Mouse (Mus musculus) right cerebral cortex, postnatal 14 days (tissue): ENCODE data around the gene St6galnac1.
"Not testable (repeated sequence)": the region's sequence is repeated elsewhere in the genome, so short reads cannot be mapped to it uniquely, and the experiment has no call there.

Experiments used
- DNase-seq: peaks from one replicate; pipeline ENCODE4 v3.0.0; 2022

St6galnac1 gene

DNA sequence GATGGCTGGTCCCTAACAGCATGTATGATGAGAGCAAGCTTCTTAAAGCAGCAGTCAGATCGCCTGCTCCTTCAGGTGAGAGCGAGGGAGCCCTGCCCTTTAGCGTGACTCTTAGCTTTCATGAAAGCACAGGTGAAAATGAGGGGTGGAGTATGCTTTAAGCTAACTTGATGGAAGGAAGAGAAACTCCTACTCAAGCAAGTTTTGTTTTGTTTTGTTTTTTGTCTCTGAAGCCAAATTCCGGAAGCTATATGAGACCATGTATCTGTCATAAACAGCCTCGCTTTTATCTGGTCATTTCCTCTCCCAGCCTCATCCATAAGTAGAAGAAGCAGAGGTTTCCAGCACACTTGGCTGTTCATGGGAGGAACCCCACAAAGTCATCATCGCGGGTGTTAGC, at the start of gene St6galnac1:
TSS of gene St6galnac1 (minus strand) at position 101 of the 400 bp plus-strand sequence.
- DNase-seq: no peak

DNA sequence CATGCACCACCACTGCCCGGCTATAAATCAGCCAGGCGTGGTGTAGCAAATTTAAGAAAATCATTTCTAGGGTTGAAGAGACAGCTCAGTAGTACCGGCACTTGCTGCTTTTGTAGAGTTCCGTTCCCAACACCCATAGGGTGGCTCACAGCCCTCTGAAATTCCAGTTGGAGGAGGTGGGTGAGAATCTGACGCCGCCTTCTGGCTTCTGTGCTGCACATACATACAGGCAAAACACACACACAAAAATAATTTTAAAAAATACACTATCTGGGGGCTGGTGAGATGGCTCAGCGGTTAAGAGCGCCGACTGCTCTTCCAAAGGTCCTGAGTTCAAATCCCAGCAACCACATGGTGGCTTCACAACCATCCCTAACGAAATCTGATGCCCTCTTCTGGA, 48.6 kb upstream of the St6galnac1 start:
- DNase-seq: not testable (repeated sequence)

DNA sequence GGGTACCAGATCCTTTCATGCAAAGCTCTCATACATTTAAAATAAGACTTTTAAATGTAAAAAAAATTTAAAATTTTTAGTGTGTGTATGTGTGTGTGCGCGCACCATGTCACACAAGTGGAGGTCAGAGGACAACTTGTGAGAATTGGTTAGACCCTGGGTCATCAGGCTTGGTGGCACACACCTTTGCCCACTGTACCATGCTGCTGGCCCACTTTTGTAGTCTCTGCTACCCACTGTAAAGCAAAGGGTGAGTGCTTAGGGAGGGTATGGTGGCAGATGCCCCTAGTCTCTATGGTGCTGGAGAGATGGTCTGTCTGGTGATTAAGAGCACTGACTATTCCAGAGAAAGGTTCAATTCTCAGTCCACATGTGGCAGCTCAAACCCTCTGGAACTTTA, 47.9 kb upstream of the St6galnac1 start:
- DNase-seq: no peak

DNA sequence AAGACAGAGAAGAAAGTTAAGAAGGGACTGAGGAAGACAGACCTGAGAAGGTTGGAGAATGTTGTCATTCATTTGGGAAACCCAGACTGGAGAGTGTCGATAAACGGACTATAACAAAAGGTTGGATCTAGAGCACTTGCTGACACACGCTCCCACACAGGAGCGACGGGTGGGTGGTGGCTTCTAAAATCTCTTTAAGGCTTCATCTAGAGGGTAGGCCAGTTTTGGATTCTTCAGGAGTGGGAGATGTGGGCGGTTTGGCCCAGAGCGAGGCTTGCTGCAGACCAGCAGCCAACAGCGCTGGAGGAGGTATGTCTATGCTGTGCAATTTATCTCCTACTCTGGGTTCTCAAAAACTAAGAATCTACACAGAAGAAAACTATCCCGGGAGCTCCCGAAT, 47.3 kb upstream of the St6galnac1 start:
- no peak for DNase-seq

DNA sequence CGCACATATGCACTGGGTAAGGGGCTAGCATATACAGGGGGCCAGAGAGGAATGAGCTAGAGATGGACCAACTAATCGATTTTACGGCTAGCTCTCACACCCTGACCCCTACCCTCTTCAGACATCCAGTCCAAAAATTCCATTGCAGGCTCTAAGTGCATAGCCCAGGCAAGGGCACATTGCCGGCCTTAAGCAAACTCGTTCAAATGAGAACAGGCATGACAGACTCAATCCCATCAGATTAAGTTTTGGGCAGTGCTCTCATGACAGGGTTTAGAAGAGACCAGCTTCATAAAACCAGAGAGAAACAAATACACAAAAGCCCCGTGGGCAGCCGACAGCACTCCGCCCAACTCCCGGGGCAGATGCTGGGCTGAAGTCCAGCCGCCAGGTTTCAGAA, 46.9 kb upstream of the St6galnac1 start:
- DNase-seq: no peak

DNA sequence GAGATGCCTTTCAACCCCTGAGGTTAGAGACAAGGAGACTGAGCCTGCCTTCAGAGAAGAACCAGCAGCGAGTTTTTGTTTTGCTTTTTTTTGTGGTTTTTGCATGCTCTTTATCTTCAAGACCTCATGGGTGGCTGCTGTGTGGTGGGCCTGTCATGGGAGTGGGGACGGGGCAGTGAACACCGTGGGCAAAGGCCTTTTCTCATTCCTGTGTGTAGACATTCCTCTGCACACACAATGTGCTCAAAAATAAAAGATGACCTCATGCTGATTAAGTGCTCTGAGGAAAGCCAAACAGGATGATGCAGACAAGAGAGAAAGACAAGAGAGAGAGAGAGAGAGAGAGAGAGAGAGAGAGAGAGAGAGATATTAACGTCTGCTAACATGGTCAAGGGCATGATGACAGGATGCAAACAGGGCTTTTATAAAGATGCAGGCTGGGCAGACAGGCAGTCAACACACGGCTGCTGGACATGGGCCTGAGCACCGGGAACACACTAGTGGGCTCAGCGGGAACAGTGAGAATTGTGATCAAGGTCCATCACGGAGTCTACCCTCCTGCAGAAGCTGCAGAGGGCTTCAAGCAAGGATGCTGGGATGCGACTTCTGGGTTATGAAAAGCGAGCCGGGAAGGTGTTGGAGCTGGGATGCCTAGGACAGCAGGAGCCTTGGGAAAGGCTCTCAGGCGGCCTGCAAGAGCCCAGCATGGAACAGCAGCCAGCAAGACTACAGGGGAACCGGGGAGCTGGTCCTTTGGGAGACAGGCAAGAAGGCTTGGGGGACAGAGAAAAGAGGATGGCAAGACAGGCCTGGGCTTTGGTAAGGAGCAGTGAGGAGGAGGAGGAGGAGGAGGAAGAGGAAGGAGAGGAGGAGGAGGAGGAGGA, 46.0 kb upstream of the St6galnac1 start:
- DNase-seq: no peak

DNA sequence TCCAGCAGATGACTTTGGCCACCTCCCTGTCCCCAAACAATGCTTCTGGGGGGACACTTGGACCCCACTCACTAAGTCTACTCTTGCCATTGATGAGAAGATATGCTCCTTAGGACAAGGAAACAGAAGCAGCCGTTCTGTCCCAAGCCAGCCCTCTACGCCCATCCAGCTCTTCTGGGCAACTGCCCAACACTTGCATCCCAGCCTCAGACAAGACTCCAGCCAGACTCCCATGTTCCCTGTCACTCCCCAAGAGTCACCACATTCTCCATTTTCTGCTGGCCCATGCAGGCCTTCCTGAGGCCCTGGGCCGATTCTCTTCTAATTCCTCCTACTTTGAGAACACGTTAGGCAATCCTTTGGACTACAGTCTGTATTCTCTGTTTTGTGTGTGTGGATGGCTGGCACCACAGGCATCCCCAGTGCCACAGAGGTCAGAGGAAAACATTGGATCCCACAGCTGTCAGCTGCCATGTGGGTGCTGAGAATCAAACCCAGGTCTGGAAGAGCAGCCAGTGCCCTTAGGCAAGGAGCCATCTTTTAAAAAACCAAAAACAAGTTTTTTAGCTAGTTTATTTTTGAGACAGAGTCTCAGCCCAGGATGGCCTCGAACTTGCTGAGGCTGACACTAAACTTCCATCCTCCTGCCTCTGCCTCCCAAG, 44.8 kb upstream of the St6galnac1 start:
- no peak for DNase-seq

DNA sequence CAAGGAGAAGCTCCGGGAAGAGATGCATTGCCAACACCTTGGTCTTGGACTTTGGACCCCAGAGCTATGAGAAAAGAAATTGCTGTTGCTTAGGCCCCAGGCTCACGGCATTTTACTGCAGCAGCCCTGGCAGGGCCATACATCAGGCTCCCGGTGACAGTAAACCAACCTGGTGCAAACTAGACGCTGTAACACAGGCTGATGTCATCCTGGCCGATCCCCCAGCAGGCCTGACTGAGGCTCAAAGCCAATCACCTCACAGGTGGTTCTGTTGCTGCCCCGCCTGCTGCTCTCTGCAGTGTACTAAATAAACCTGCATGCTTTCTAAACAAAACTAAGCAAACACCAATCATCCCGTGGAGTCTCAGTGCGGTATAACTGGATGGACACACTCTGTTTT, 43.4 kb upstream of the St6galnac1 start:
- DNase-seq: no peak

DNA sequence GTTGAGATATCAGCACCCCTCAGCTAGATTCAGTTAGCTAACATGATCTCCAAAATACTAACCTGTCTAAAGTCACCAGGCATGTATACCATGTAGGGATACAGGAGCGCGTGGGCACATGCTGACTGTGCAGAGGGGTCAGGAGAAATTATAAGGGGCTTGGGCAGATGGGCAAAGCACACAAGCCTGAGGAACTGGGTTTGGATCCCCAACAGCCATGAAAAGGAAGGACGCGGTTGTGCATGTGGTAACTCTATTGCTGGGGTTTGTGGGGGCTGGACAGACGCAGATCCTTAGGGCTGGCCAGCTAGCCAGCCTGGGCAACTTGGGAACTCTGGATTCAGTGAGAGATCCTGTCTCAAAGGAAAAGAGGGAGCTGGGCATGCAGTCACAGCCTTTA, 42.3 kb upstream of the St6galnac1 start:
- DNase-seq: no peak

DNA sequence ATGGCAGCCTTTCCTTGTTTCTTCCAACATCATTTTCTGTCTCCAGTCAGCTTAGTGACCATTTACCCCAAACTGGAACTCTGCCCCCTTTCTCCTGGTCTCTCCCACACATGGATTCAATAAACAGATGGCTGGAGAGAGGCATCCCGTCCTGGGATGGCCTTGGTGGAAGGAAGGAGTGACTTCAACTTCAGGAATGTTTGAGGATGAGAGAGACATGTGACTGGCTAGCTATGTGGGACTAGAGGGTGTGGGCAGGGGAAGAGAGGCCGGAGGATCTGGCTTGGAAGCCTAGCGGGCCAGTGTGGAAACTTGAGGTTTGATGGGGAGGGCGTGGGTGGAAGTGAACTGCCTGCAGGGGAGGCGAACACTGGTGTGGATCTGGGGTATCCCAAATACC, 41.5 kb upstream of the St6galnac1 start:
- no peak for DNase-seq

DNA sequence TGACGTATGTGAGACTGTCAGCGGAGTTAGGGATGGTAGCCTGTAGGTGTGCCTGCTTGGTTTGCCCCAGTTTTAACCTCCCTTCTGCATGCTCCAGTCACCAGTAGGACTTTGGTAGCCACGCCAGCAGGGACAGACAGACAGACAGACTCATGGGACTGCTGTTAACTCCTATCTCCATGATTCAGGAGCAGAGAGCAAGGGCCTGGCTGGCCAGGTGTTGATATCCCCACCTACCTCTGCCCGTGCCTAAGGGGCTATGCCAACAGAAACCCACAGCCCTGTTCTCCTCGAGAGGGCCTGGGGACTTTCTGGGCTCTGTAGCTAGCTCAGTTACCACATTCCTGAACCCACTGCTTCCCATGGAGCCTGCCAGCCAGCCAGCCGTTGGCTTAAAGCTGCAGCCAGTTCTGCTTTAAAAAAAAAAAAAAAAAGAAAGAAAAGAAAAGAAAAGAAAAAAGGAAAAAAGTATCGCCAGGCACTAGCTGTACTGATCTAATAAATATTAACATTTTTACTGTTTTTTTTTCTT, 39.6 kb upstream of the St6galnac1 start:
- no peak for DNase-seq

DNA sequence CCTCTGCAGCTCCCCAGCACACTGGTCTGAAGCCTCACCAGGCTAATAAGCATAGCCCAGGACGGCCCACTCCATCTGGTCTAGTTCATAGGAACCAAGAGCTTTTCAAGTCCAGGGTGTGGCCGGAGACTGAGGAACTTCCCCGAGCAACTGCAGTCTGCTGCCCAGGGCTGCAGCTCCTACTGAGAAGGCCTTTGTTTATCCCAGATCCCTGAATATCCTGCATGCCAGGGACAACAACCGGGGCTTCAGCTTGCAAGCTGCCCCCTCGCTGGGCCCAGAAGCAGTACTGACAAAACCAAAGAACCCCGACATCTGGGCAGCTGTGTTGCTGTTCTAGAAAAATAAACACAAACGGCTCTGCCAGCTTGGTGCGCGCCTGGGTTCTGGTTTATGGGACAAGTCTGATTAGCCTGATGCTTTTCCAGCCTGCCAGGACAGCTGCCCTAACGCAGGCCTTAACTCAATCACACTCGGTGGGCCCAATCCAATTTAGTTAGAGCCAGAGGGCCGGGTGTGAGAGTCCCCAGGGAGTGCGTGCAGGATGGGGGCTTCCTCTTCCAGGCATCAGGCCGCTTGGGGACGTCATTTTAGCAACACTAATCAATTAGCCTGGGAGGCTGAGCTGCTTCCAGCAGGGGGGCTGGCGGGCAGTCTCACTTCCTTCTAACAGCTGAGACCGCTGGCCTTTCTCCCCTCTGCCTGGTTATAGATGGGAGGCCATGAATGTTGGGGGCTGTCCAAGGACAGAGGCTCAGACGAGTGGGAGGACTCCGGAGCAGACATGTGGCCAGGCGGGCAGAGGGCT, 39.0 kb upstream of the St6galnac1 start:
- peak; percentile 26 for DNase-seq

DNA sequence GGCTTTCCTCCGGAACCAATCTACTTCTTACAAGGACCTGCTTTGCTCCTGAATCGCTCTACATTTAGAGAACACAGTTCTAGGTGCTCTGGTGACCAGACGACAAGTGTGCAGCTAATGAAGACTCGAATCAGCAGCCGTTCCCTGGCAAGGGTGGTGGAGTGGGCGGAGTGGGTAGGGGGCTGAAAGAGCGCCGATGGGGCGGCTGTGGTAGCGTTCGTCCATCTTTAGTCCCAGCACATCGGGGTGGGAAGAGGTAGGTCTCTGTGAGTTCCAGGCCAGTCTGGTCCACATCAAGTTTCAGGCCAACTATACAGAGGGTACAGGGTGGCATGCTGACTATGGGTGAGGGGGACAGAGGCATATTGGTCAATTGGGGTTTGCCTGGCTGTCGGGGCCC, 38.3 kb upstream of the St6galnac1 start:
- DNase-seq: no peak

DNA sequence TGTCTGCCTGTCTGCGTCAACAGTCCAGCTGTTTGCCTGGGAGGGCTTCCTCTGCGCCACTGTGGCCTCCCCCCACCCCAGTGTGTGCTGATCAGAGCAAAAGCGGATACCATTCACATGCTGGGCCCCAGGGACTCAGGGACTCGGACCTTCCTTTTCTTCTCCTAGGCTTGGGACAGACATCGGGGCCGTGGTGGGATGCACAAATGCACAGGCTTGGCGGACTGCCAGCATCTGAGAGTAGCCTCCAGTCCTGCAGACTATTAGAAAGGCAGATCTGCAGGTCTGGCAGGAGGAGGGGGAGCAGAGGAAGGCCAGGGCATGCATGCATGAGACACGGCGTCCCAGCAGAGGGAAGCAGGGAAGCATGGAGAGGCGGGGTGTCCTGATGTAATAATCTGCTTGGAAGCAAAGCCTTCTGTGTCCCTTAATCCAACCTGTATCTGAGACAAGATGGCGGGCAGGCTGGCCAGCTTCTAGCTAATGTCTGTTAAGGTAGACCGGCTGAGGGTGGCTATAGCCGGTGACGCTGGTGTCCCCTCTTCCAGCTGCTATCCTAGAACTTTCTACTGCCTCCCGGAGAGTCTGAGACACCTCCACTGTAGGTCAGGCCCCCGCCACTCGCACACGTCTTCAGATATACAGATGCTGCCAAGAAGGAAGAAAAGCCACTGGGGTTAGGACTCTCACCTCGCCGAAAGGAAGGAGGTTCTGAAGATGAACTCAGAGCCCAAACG, 37.7 kb upstream of the St6galnac1 start:
- DNase-seq: peak; percentile 40

DNA sequence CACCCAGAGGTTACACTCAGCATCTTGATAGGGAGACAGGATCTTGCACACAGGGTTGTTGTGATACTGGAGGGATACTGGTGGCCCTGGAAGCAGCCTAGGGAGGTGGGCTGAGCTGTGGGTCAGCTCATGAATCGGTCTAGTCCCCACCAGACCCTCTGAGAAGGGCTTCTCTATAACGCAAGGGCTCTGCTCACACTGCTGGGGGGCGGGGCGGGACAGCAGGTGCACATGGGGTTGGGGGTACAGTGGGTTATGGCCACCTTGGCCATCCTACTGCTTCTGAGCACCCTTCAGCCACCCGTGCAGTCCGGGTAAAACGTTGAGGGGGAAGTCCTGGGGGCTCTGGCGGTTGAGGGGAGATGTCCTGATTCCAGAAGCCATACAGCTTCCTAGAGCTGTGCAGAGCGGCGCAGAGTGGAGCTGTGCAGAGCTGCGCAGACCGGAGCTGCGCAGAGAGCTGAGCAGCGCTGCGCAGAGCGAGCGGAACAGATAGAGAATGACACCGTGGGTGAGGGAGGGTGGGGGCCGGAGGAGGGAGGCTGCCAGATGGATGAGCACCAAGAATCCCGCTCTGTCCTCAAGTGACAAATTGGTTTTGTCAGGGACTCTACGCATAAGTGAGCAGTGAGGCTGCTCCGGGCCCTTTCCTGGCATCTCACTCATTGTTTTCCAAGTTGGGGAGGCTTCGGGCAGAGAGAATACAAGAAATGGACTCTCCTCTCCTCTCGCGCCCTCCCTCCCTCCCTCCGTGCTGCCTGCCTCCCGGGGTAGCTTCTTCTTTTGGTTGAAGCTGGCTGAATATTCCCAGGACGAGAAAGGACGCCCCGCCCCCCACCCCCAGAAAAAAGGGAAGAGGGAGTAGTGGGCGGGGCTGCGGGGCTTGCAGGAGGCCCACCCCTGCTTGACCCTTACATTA, 35.9 kb upstream of the St6galnac1 start:
- DNase-seq: peak; percentile 75

DNA sequence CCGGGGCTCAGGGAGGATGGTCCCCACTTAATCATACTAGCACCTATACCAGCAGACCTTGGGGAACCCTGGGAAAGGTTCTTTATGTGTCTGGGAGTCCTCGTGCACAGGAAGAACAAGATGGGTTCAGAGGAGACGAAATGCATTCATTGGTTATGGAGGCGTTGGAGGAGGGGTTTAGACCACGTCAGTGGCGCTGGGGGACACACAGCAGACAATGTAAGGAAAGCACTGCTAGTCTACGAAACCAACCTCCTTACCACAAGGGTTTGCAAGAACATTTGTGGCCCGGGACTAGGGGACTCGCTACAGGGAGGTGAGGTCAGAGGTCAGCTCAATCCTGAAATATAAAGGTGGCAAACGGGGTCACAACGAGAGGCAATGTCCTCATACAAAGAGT, 35.2 kb upstream of the St6galnac1 start:
- no peak for DNase-seq

DNA sequence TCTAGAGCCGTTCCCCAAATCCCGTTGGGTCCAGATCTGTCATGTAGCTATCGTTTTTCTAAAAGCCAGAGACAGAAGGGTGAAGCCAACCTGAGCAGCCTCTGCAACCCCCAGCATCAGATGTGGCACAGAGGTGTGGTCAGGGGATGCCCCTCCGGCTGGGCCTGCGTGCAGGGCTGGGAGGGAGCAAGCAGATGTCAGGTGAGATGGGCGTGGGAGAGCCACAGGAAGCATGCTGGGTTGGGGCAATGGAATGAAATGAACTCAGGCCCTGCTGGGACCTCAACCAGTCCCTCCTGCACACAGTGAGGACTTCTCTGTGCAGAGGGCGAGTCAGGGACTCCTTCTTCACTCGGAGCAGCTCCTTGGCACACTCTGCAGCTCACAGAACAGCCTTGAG, 34.2 kb upstream of the St6galnac1 start:
- no peak for DNase-seq

DNA sequence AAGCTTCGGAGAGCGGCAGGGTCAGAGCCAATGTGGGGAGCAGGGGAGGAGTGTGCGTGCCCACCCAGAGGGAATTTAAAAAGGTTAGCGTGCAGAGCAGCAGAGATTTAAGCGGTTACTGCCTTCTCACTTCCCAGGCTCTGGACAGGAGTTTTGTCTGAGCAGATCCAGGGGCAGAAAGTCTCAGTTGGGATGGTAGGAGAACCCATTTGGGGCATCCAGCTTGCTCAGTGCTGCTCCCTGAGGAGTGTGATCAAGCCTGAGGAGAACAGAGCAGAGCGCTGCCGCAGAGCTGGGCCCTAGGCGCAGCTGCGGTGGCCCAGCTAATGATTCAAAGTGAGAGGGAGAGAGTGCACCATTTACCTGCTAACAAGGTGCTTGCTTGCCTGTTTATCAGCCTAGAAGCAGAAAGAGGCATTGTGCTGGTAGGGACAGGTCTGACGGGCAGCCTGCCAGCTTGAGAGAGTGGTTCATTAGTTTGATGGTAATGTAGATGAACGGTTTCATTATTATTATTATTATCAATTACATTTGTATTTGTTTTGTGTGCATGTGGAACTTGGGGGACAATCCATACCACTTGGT, 33.6 kb upstream of the St6galnac1 start:
- no peak for DNase-seq

DNA sequence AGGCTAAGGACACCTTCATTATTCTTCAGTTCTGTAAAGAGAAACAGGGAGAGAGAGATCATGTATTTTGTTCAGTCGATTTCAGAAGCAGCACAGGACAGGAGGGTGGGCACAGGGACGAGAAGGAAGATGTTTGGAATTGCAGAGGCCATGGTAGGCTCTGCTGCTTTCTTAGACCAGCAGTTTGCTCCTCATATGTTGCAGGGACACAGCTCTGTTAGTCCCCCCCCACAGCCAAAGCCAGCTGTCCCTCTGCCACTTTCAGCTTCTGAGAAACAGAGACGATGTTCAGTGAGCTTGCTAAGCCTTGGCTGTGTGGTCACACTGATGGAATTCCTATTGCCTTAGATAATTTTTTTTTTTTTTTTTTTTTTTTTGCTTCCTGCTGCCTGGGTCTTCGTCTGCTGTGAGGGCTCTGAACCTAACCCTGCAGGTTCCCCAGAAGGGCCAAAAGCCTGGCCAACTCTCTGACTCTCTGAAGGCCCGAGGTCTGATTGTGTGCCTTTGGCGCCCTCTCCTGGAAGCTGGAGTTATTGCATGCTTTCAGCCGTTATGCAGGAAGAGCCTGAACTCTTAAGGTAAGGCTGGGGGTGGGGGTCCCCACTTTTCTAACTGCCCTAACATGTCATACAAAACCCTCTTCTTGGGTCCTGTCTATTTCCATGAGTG, 32.8 kb upstream of the St6galnac1 start:
- DNase-seq: peak; percentile 78

DNA sequence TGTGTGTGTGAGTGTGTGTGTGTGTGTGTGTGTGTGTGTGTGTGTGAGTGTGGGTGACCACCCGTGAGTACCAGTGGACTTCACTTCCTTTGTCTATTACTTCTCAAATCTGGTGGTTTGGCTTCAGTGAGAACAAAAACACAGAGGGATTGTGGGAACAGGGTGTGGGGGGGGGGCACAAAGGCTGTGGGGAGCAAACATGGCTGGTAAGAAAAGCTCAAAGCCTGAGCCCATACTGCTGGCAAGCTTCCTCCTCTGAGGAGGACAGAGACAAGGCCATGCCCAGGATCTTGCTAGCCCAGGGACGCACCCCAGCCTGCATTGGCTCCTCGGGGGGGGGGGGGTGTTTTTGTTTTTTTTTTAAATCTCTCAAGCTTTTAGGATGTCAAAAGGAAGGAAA, 32.2 kb upstream of the St6galnac1 start:
- DNase-seq: no peak
